Mouse (Mus musculus): ENCODE results near the gene Lage3. TPM values are rescaled to one million over a fixed set of nuclear protein-coding genes. Genes with fewer than 3 reads are reported as not detected.

Lage3 gene
- 2.3 TPM for polyA plus RNA-seq (2014; fragmentation: Illumina TruSeq; extraction: RNeasy Lipid Tissue Mini Kit (QIAGEN cat#74804); ENCODE audit: low read depth, low replicate concordance)

GRCm38 (mm10) chrX:74353467-74353770, at the start of gene Lage3:
Lage3 (minus strand) TSS chrX:74353618.

GRCm38 (mm10) chrX:74392535-74393443, 39.4 kb upstream of the Lage3 start, which contains the start of the genes Fam3a and Ikbkg:
Fam3a (minus strand) TSS chrX:74393272.
Ikbkg (plus strand) TSS chrX:74393290.

GRCm38 (mm10) chrX:74372888-74373549, 19.6 kb upstream of the Lage3 start, which contains the start of the genes Ubl4a and Slc10a3:
Ubl4a (minus strand) TSS chrX:74373218.
Slc10a3 (minus strand) TSS chrX:74373349.

GRCm38 (mm10) chrX:74328725-74329161, 24.7 kb downstream of the Lage3 start, which contains the start of gene Plxna3:
Plxna3 (plus strand) TSS chrX:74329066.

GRCm38 (mm10) chrX:74312540-74313464, 40.6 kb downstream of the Lage3 start, which contains the start of gene Fam50a:
Fam50a (plus strand) TSS chrX:74313033.

GRCm38 (mm10) chrX:74304867-74305700, 48.3 kb downstream of the Lage3 start, which contains the start of gene Gdi1:
Gdi1 (plus strand) TSS chrX:74304998.

Other genes with a start within 250 kb of the Lage3 start
- not detected for gene Opn1mw, start 226.2 kb downstream of the Lage3 start, polyA plus RNA-seq (2014; fragmentation: Illumina TruSeq; extraction: RNeasy Lipid Tissue Mini Kit (QIAGEN cat#74804); ENCODE audit: low read depth, low replicate concordance)
- gene Mecp2, start 218.3 kb downstream of the Lage3 start, polyA plus RNA-seq (2014; fragmentation: Illumina TruSeq; extraction: RNeasy Lipid Tissue Mini Kit (QIAGEN cat#74804); ENCODE audit: low read depth, low replicate concordance): 2.5 TPM
- 2.9 TPM for gene Tex28, start 185.8 kb downstream of the Lage3 start, polyA plus RNA-seq (2014; fragmentation: Illumina TruSeq; extraction: RNeasy Lipid Tissue Mini Kit (QIAGEN cat#74804); ENCODE audit: low read depth, low replicate concordance)
- 19.2 TPM for gene Tktl1, start 176.4 kb downstream of the Lage3 start, polyA plus RNA-seq (2014; fragmentation: Illumina TruSeq; extraction: RNeasy Lipid Tissue Mini Kit (QIAGEN cat#74804); ENCODE audit: low read depth, low replicate concordance)
- gene Flna, start 103.8 kb downstream of the Lage3 start, polyA plus RNA-seq (2014; fragmentation: Illumina TruSeq; extraction: RNeasy Lipid Tissue Mini Kit (QIAGEN cat#74804); ENCODE audit: low read depth, low replicate concordance): 13.9 TPM
- 24.3 TPM for gene Emd, start 98.9 kb downstream of the Lage3 start, polyA plus RNA-seq (2014; fragmentation: Illumina TruSeq; extraction: RNeasy Lipid Tissue Mini Kit (QIAGEN cat#74804); ENCODE audit: low read depth, low replicate concordance)
- 81.7 TPM for gene Rpl10, start 82.8 kb downstream of the Lage3 start, polyA plus RNA-seq (2014; fragmentation: Illumina TruSeq; extraction: RNeasy Lipid Tissue Mini Kit (QIAGEN cat#74804); ENCODE audit: low read depth, low replicate concordance)
- 6.3 TPM for gene Taz, start 71.7 kb downstream of the Lage3 start, polyA plus RNA-seq (2014; fragmentation: Illumina TruSeq; extraction: RNeasy Lipid Tissue Mini Kit (QIAGEN cat#74804); ENCODE audit: low read depth, low replicate concordance)
- 2.2 TPM for gene Dnase1l1, start 71.3 kb downstream of the Lage3 start, polyA plus RNA-seq (2014; fragmentation: Illumina TruSeq; extraction: RNeasy Lipid Tissue Mini Kit (QIAGEN cat#74804); ENCODE audit: low read depth, low replicate concordance)
- gene Atp6ap1, start 56.5 kb downstream of the Lage3 start, polyA plus RNA-seq (2014; fragmentation: Illumina TruSeq; extraction: RNeasy Lipid Tissue Mini Kit (QIAGEN cat#74804); ENCODE audit: low read depth, low replicate concordance): 29.2 TPM
- 10.1 TPM for gene Gdi1, start 48.6 kb downstream of the Lage3 start, polyA plus RNA-seq (2014; fragmentation: Illumina TruSeq; extraction: RNeasy Lipid Tissue Mini Kit (QIAGEN cat#74804); ENCODE audit: low read depth, low replicate concordance)
- gene Fam50a, start 40.6 kb downstream of the Lage3 start, polyA plus RNA-seq (2014; fragmentation: Illumina TruSeq; extraction: RNeasy Lipid Tissue Mini Kit (QIAGEN cat#74804); ENCODE audit: low read depth, low replicate concordance): 2.9 TPM
- gene Plxna3, start 24.6 kb downstream of the Lage3 start, polyA plus RNA-seq (2014; fragmentation: Illumina TruSeq; extraction: RNeasy Lipid Tissue Mini Kit (QIAGEN cat#74804); ENCODE audit: low read depth, low replicate concordance): not detected
- gene Ubl4a, start 19.6 kb upstream of the Lage3 start, polyA plus RNA-seq (2014; fragmentation: Illumina TruSeq; extraction: RNeasy Lipid Tissue Mini Kit (QIAGEN cat#74804); ENCODE audit: low read depth, low replicate concordance): 5.5 TPM
- 3.9 TPM for gene Slc10a3, start 19.7 kb upstream of the Lage3 start, polyA plus RNA-seq (2014; fragmentation: Illumina TruSeq; extraction: RNeasy Lipid Tissue Mini Kit (QIAGEN cat#74804); ENCODE audit: low read depth, low replicate concordance)
- 1.3 TPM for gene Fam3a, start 39.7 kb upstream of the Lage3 start, polyA plus RNA-seq (2014; fragmentation: Illumina TruSeq; extraction: RNeasy Lipid Tissue Mini Kit (QIAGEN cat#74804); ENCODE audit: low read depth, low replicate concordance)
- 4.3 TPM for gene Ikbkg, start 39.7 kb upstream of the Lage3 start, polyA plus RNA-seq (2014; fragmentation: Illumina TruSeq; extraction: RNeasy Lipid Tissue Mini Kit (QIAGEN cat#74804); ENCODE audit: low read depth, low replicate concordance)
- gene G6pdx, start 75.6 kb upstream of the Lage3 start, polyA plus RNA-seq (2014; fragmentation: Illumina TruSeq; extraction: RNeasy Lipid Tissue Mini Kit (QIAGEN cat#74804); ENCODE audit: low read depth, low replicate concordance): 3.8 TPM
- gene Gm6880, start 127.8 kb upstream of the Lage3 start, polyA plus RNA-seq (2014; fragmentation: Illumina TruSeq; extraction: RNeasy Lipid Tissue Mini Kit (QIAGEN cat#74804); ENCODE audit: low read depth, low replicate concordance): 2.4 TPM
- gene Olfr1326-ps1, start 221.3 kb upstream of the Lage3 start, polyA plus RNA-seq (2014; fragmentation: Illumina TruSeq; extraction: RNeasy Lipid Tissue Mini Kit (QIAGEN cat#74804); ENCODE audit: low read depth, low replicate concordance): not detected
- gene Olfr1325, start 239.1 kb upstream of the Lage3 start, polyA plus RNA-seq (2014; fragmentation: Illumina TruSeq; extraction: RNeasy Lipid Tissue Mini Kit (QIAGEN cat#74804); ENCODE audit: low read depth, low replicate concordance): not detected